Comparison of ENCODE assay signal across 7 mouse cellular contexts in the genomic region with DNA sequence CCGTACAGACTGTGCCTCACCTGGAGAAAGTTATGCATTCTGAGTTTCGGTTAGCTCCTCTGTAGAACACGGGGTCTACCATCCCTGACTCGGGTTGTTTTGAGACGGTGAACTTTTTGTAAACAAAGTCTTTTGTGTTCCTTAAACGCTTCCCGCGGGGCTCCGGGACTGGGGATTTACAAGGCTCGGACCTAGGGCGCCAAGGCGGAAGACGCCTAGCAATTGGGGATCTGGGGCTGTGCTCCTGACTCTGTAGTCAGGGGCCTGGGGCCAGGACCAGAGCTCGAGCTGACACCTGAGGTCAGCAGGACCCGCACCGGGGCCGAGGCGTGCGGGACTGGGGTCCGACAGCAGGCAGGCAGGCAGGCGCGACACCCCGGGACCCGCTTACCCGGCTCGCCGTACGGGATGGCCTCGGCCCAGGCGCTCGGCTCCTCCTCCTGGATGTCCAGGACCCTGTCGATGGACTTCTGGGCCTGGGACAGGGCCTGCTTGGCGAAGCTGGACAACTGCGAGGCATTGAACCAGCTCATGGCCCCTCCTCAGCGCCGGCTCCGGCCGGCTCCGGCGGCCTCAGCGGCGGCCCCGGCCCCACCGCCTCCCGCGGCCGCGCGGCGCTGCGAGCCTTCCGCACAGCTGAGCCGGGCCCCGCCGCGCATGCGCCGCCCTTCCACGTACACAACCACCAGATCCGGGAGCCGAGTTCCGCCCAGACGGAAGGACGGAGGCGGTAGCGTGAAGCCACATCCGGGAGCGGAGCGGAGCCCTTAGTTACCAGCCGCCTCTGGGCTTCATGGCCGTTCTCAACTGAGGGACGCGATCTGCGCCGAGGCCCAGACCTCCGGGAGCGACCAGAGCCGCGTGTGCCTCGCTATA. TPM values are rescaled to one million over a fixed set of nuclear protein-coding genes. Genes with fewer than 3 reads are reported as not detected.
DNase-seq lines count a peak whose midpoint lies in the region; ATAC-seq lines count a peak whose summit lies in the region.

Tmf1 (minus strand) TSS at position 632 of the 876 bp plus-strand sequence.

- H3K4me1 ChIP-seq in embryonic facial prominence, embryonic 10.5 days: peaks cover 22% of the 10 kb centered on the region
- H3K4me1 ChIP-seq in limb, embryonic 10.5 days: peaks cover 18% of the 10 kb centered on the region
- peaks cover 31% of the 10 kb centered on the region for H3K4me1 ChIP-seq in midbrain, embryonic 13.5 days (replicated peaks)

- WGBS in embryonic facial prominence, embryonic 10.5 days: under 1% methylated on average over 80 of the region's 80 CpGs
- WGBS in limb, embryonic 10.5 days: under 1% methylated on average over 79 of the region's 80 CpGs
- WGBS in midbrain, embryonic 13.5 days: under 1% methylated on average over 78 of the region's 80 CpGs

- H3K4me2 ChIP-seq in midbrain, embryonic 13.5 days (replicated peaks): peak within 1 kb of the TSS; percentile 80

- H3K9ac ChIP-seq in midbrain, embryonic 13.5 days (replicated peaks): peak within 1 kb of the TSS; percentile 94

- peaks cover 45% of the 10 kb centered on the region for H3K36me3 ChIP-seq in embryonic facial prominence, embryonic 10.5 days (replicated peaks)
- H3K36me3 ChIP-seq in limb, embryonic 10.5 days: peaks cover 44% of the 10 kb centered on the region
- H3K36me3 ChIP-seq in midbrain, embryonic 13.5 days: peaks cover 15% of the 10 kb centered on the region

- H3K27ac ChIP-seq in embryonic facial prominence, embryonic 10.5 days (replicated peaks): peak within 1 kb of the TSS; percentile 94
- peak within 1 kb of the TSS; percentile 94 for H3K27ac ChIP-seq in limb, embryonic 10.5 days
- H3K27ac ChIP-seq in midbrain, embryonic 13.5 days: peak within 1 kb of the TSS; percentile 91

- H3K9me3 ChIP-seq in embryonic facial prominence, embryonic 10.5 days: no peaks in the 10 kb centered on the region
- no peaks in the 10 kb centered on the region for H3K9me3 ChIP-seq in limb, embryonic 10.5 days (replicated peaks)
- no peaks in the 10 kb centered on the region for H3K9me3 ChIP-seq in midbrain, embryonic 13.5 days

- H3K4me3 ChIP-seq in embryonic facial prominence, embryonic 10.5 days: peak within 1 kb of the TSS; percentile 95
- peak within 1 kb of the TSS; percentile 78 for H3K4me3 ChIP-seq in limb, embryonic 10.5 days
- H3K4me3 ChIP-seq in midbrain, embryonic 13.5 days (replicated peaks): peak within 1 kb of the TSS; percentile 77

- H3K27me3 ChIP-seq in embryonic facial prominence, embryonic 10.5 days (replicated peaks; ENCODE audit: low read depth, poor library complexity, severe bottlenecking): no peaks in the 10 kb centered on the region
- no peaks in the 10 kb centered on the region for H3K27me3 ChIP-seq in limb, embryonic 10.5 days (ENCODE audit: low read depth, poor library complexity, severe bottlenecking)
- H3K27me3 ChIP-seq in midbrain, embryonic 13.5 days: no peaks in the 10 kb centered on the region

- ATAC-seq in granulocyte monocyte progenitor cell, adult 5-6 weeks (replicated peaks; ENCODE audit: poor library complexity, severe bottlenecking): peak; percentile 93
- ATAC-seq in midbrain, embryonic 13.5 days: peak; percentile 98

- peak; percentile 97 for DNase-seq in adrenal gland, postnatal 10 days
- peak; percentile 96 for DNase-seq in embryonic facial prominence, embryonic 10.5 days (ENCODE audit: low spot score)
- peak; percentile 96 for DNase-seq in kidney, adult 11 months
- peak; percentile 97 for DNase-seq in limb, embryonic 10.5 days (ENCODE audit: low spot score)
- peak; percentile 89 for DNase-seq in spleen, adult 12 weeks (ENCODE audit: low spot score)

RNA-seq across cellular contexts. Expression of gene Tmf1, which starts in this region (rescaled TPM):
- total RNA-seq in adrenal gland, postnatal 10 days (2021): 10 to 100 TPM; 37.0 to 43.5 TPM
- 26.6 and 30.1 TPM in 2 replicates for polyA plus RNA-seq in embryonic facial prominence, embryonic 10.5 days (2016; fragmentation: Nextera tagmentation; extraction: Ambion mirVana)
- 14.3 and 20.2 TPM in 2 replicates for total RNA-seq in granulocyte monocyte progenitor cell, adult 5-6 weeks (2014; fragmentation: Nextera tagmentation)
- total RNA-seq in granulocyte monocyte progenitor cell, adult 5-6 weeks (2017): 72.7 and 108 TPM in 2 replicates
- polyA plus RNA-seq in limb, embryonic 10.5 days (2016; fragmentation: Nextera tagmentation; extraction: Ambion mirVana): 20.9 and 27.8 TPM in 2 replicates
- polyA plus RNA-seq in midbrain, embryonic 13.5 days (2015; fragmentation: Nextera tagmentation; extraction: Ambion mirVana): 37.7 and 45.0 TPM in 2 replicates

Comparison
In these comparisons a context has a peak if more than half of its experiments do, and no peak if none do; other contexts are left out.
1. Peak in every context shown above with its lines: DNase-seq, ATAC-seq, H3K4me3 ChIP-seq and H3K27ac ChIP-seq.